Mouse (Mus musculus): Measurements from ENCODE around the gene Ap1s1.

DNA sequence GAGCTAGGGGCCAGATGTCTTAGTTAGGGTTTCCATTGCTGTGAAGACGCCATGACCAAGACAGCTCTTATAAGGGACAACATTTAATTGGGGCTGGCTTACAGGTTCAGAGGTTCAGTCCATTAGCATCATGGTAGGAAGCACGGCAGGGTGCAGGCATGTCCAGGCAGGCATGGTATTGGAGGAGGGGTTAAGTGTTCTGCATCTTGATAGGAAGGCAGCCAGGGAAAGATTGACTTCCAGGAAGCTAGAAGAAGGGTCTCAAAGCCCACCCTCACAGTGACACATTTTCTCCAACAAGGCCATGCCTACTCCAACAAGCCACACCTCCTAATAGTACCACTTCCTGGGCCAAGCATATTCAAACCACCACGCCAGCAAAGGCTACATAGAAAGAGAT is 39.8 kb upstream of the Ap1s1 start:
- no peak for TF ChIP-seq CTCF (IDR thresholded peaks at IDR 0.05; ENCODE audit: low read depth)
- no peak for TF ChIP-seq EP300 (IDR thresholded peaks at IDR 0.05; ENCODE audit: low read depth)
